Mouse (Mus musculus): Measurements from ENCODE around the gene Adcy4. TPM values are rescaled to one million over a fixed set of nuclear protein-coding genes. Genes with fewer than 3 reads are reported as not detected.

Adcy4 gene
- polyA plus RNA-seq, 1 experiment from 2014 or later, result 3.2 TPM

- Histone ChIP-seq H3K27me3 (ENCODE audit: control insufficient read depth, insufficient read depth, low read length) (no peaks in the 10 kb centered on the region), H3K4me2 (ENCODE audit: low read length) (peak overlapping the region; percentile 90), H3K4me1 (ENCODE audit: control insufficient read depth, insufficient read depth, low read length) (peaks cover 18% of the 10 kb centered on the region), H3K9me3 (ENCODE audit: control insufficient read depth, low read length) (no peaks in the 10 kb centered on the region), H3K36me3 (ENCODE audit: control insufficient read depth, insufficient read depth, low read length) (peaks cover 39% of the 10 kb centered on the region), H3K9ac (replicated peaks; ENCODE audit: low read length) (no peak overlapping the region), H3K27ac (replicated peaks; ENCODE audit: low read depth, low read length) (no peak overlapping the region), H3K4me3 (replicated peaks; ENCODE audit: low read depth, low read length) (no peak overlapping the region)
- 91% methylated on average over 10 of the region's 10 CpGs for WGBS
- ATAC-seq (ENCODE audit: low FRiP score, low TSS enrichment) (no peak), DNase-seq (no peak)
Observed at GRCm38 (mm10) chr14:55747051-55747847, 36.6 kb downstream of the Adcy4 start.

- under 1% methylated on average over 31 of the region's 31 CpGs for WGBS
- Histone ChIP-seq H3K27me3 (ENCODE audit: control insufficient read depth, insufficient read depth, low read length) (no peaks in the 10 kb centered on the region), H3K9me3 (ENCODE audit: control insufficient read depth, low read length) (no peaks in the 10 kb centered on the region), H3K9ac (replicated peaks; ENCODE audit: low read length) (peak overlapping the region; percentile 71), H3K27ac (replicated peaks; ENCODE audit: low read depth, low read length) (peak overlapping the region; percentile 32; the same call in 1 of the 2 replicates), H3K4me2 (ENCODE audit: low read length) (peak overlapping the region; percentile 90), H3K4me1 (ENCODE audit: control insufficient read depth, insufficient read depth, low read length) (peaks cover 18% of the 10 kb centered on the region), H3K36me3 (ENCODE audit: control insufficient read depth, insufficient read depth, low read length) (peaks cover 30% of the 10 kb centered on the region), H3K4me3 (replicated peaks; ENCODE audit: low read depth, low read length) (peak overlapping the region; percentile 85)
- DNase-seq, result no peak
- ATAC-seq (ENCODE audit: low FRiP score, low TSS enrichment), result no peak
Observed at GRCm38 (mm10) chr14:55745861-55746237, 38.0 kb downstream of the Adcy4 start.

GRCm38 (mm10) chr14:55745180-55745860 is 38.6 kb downstream of the Adcy4 start, which contains the start of the genes Dhrs1 and Nop9:
Gene Dhrs1, minus strand, starts transcription at chr14:55745690.
Gene Nop9, plus strand, starts transcription at chr14:55745693.
- H3K9me3 ChIP-seq (ENCODE audit: control insufficient read depth, low read length), result no peaks in the 10 kb centered on the region
- peak within 1 kb of the TSS; percentile 32; the same call in 1 of the 2 replicates for H3K27ac ChIP-seq (replicated peaks; ENCODE audit: low read depth, low read length)
- peak within 1 kb of the TSS; percentile 90 for H3K4me2 ChIP-seq (ENCODE audit: low read length)
- peaks cover 18% of the 10 kb centered on the region for H3K4me1 ChIP-seq (ENCODE audit: control insufficient read depth, insufficient read depth, low read length)
- H3K9ac ChIP-seq (replicated peaks; ENCODE audit: low read length), result peak within 1 kb of the TSS; percentile 71
- WGBS, result 1% methylated on average over 48 of the region's 48 CpGs
- ATAC-seq (ENCODE audit: low FRiP score, low TSS enrichment) (peak; percentile 87), DNase-seq (peak; percentile 91)
- H3K36me3 ChIP-seq (ENCODE audit: control insufficient read depth, insufficient read depth, low read length), result peaks cover 27% of the 10 kb centered on the region
- no peaks in the 10 kb centered on the region for H3K27me3 ChIP-seq (ENCODE audit: control insufficient read depth, insufficient read depth, low read length)
- H3K4me3 ChIP-seq (replicated peaks; ENCODE audit: low read depth, low read length), result peak within 1 kb of the TSS; percentile 85

- H3K27me3 ChIP-seq (ENCODE audit: control insufficient read depth, insufficient read depth, low read length), result no peaks in the 10 kb centered on the region
- ATAC-seq (ENCODE audit: low FRiP score, low TSS enrichment) (peak; percentile 59), DNase-seq (peak; percentile 89)
- peaks cover 30% of the 10 kb centered on the region for H3K36me3 ChIP-seq (ENCODE audit: control insufficient read depth, insufficient read depth, low read length)
- H3K4me1 ChIP-seq (ENCODE audit: control insufficient read depth, insufficient read depth, low read length), result peaks cover 18% of the 10 kb centered on the region
- 24% methylated on average over 10 of the region's 10 CpGs for WGBS
- H3K4me2 ChIP-seq (ENCODE audit: low read length), result peak overlapping the region; percentile 28
- H3K9me3 ChIP-seq (ENCODE audit: control insufficient read depth, low read length), result no peaks in the 10 kb centered on the region
- no peak overlapping the region for H3K27ac ChIP-seq (replicated peaks; ENCODE audit: low read depth, low read length)
- H3K9ac ChIP-seq (replicated peaks; ENCODE audit: low read length), result no peak overlapping the region; the same call in 1 of the 2 replicates
- H3K4me3 ChIP-seq (replicated peaks; ENCODE audit: low read depth, low read length), result no peak overlapping the region
Observed at GRCm38 (mm10) chr14:55743711-55744110, 40.2 kb downstream of the Adcy4 start.

- Histone ChIP-seq H3K4me3 (replicated peaks; ENCODE audit: low read depth, low read length) (no peak overlapping the region), H3K4me1 (ENCODE audit: control insufficient read depth, insufficient read depth, low read length) (no peaks in the 10 kb centered on the region), H3K27me3 (ENCODE audit: control insufficient read depth, insufficient read depth, low read length) (no peaks in the 10 kb centered on the region), H3K27ac (replicated peaks; ENCODE audit: low read depth, low read length) (no peak overlapping the region), H3K9me3 (ENCODE audit: control insufficient read depth, low read length) (no peaks in the 10 kb centered on the region), H3K9ac (replicated peaks; ENCODE audit: low read length) (no peak overlapping the region), H3K4me2 (ENCODE audit: low read length) (no peak overlapping the region), H3K36me3 (ENCODE audit: control insufficient read depth, insufficient read depth, low read length) (peaks cover 28% of the 10 kb centered on the region)
- ATAC-seq (ENCODE audit: low FRiP score, low TSS enrichment) (no peak), DNase-seq (no peak)
- WGBS, result 87% methylated on average over 9 of the region's 9 CpGs
Observed at GRCm38 (mm10) chr14:55737086-55737687, 46.7 kb downstream of the Adcy4 start.

- no peaks in the 10 kb centered on the region for H3K9me3 ChIP-seq (ENCODE audit: control insufficient read depth, low read length)
- DNase-seq (no peak), ATAC-seq (ENCODE audit: low FRiP score, low TSS enrichment) (no peak)
- H3K4me3 ChIP-seq (replicated peaks; ENCODE audit: low read depth, low read length), result no peak overlapping the region
- 88% methylated on average over 4 of the region's 4 CpGs for WGBS
- H3K4me2 ChIP-seq (ENCODE audit: low read length), result no peak overlapping the region
- H3K27me3 ChIP-seq (ENCODE audit: control insufficient read depth, insufficient read depth, low read length), result no peaks in the 10 kb centered on the region
- no peaks in the 10 kb centered on the region for H3K4me1 ChIP-seq (ENCODE audit: control insufficient read depth, insufficient read depth, low read length)
- H3K9ac ChIP-seq (replicated peaks; ENCODE audit: low read length), result no peak overlapping the region
- no peak overlapping the region for H3K27ac ChIP-seq (replicated peaks; ENCODE audit: low read depth, low read length)
- peaks cover 23% of the 10 kb centered on the region for H3K36me3 ChIP-seq (ENCODE audit: control insufficient read depth, insufficient read depth, low read length)
Observed at GRCm38 (mm10) chr14:55735758-55736157, 48.1 kb downstream of the Adcy4 start.

- H3K27me3 ChIP-seq (ENCODE audit: control insufficient read depth, insufficient read depth, low read length), result no peaks in the 10 kb centered on the region
- no peaks in the 10 kb centered on the region for H3K4me1 ChIP-seq (ENCODE audit: control insufficient read depth, insufficient read depth, low read length)
- no peak overlapping the region for H3K9ac ChIP-seq (replicated peaks; ENCODE audit: low read length)
- H3K9me3 ChIP-seq (ENCODE audit: control insufficient read depth, low read length), result no peaks in the 10 kb centered on the region
- 71% methylated on average over 3 of the region's 3 CpGs for WGBS
- no peak for DNase-seq
- no peak overlapping the region for H3K4me2 ChIP-seq (ENCODE audit: low read length)
- no peak overlapping the region for H3K27ac ChIP-seq (replicated peaks; ENCODE audit: low read depth, low read length)
- H3K4me3 ChIP-seq (replicated peaks; ENCODE audit: low read depth, low read length), result no peak overlapping the region
- no peak for ATAC-seq (ENCODE audit: low FRiP score, low TSS enrichment)
- peaks cover 21% of the 10 kb centered on the region for H3K36me3 ChIP-seq (ENCODE audit: control insufficient read depth, insufficient read depth, low read length)
Observed at GRCm38 (mm10) chr14:55735334-55735733, 48.6 kb downstream of the Adcy4 start.

GRCm38 (mm10) chr14:55734869-55735268 is 49.0 kb downstream of the Adcy4 start:
- ATAC-seq (ENCODE audit: low FRiP score, low TSS enrichment) (no peak), DNase-seq (no peak)
- no peak overlapping the region for H3K4me2 ChIP-seq (ENCODE audit: low read length)
- H3K4me3 ChIP-seq (replicated peaks; ENCODE audit: low read depth, low read length), result no peak overlapping the region
- no peak overlapping the region for H3K27ac ChIP-seq (replicated peaks; ENCODE audit: low read depth, low read length)
- no peaks in the 10 kb centered on the region for H3K27me3 ChIP-seq (ENCODE audit: control insufficient read depth, insufficient read depth, low read length)
- no peak overlapping the region for H3K9ac ChIP-seq (replicated peaks; ENCODE audit: low read length)
- no peaks in the 10 kb centered on the region for H3K9me3 ChIP-seq (ENCODE audit: control insufficient read depth, low read length)
- H3K36me3 ChIP-seq (ENCODE audit: control insufficient read depth, insufficient read depth, low read length), result peaks cover 17% of the 10 kb centered on the region
- 81% methylated on average over 7 of the region's 7 CpGs for WGBS
- H3K4me1 ChIP-seq (ENCODE audit: control insufficient read depth, insufficient read depth, low read length), result no peaks in the 10 kb centered on the region

Measured in midbrain, embryonic 14.5 days (tissue).